Mouse (Mus musculus) ES-E14 (cell line): Measurements from ENCODE around the gene Clip2.

ENCODE experiments used
- CHD2 ChIP-seq: IDR thresholded peaks from 2 replicates; pipeline ENCODE4 v1.6.1; 2014; ENCODE audit warnings: mild to moderate bottlenecking, low read depth, low read length, inconsistent platforms
- HCFC1 ChIP-seq: IDR thresholded peaks from 2 replicates; pipeline ENCODE4 v1.6.1; 2012; ENCODE audit warnings: low read length, inconsistent platforms, borderline replicate concordance; ENCODE audit not compliant: insufficient read depth
- MAFK ChIP-seq: IDR thresholded peaks from 2 replicates; pipeline ENCODE4 v1.6.1; 2014; ENCODE audit warnings: mild to moderate bottlenecking, low read depth, low read length, inconsistent platforms; ENCODE audit not compliant: insufficient read depth
- ZC3H11A ChIP-seq: IDR thresholded peaks from 2 replicates; pipeline ENCODE4 v1.6.1; 2012; ENCODE audit warnings: low read depth, mild to moderate bottlenecking, inconsistent platforms, low read length, borderline replicate concordance

DNA sequence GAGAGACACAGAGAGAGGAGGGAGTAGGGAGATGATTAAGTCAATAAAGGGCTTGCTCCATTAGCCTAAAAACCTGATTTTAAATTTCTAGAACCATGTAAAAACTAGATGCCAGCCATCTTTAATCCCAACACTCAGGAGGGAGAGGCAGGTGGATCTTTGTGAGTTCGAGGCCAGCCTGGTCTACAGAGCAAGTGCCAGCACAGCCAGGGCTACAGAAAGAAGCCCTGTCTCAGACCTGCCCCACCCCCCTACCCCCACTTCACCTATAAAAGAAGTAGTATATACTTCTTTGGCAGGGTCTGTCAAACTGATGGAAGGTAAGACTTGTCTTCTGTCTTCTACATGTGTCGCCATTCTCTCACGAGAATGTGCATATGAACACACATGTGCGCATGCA is 91.7 kb downstream of the Clip2 start:
- no peak for TF ChIP-seq MAFK
- no peak for TF ChIP-seq HCFC1
- no peak for TF ChIP-seq ZC3H11A
- no peak for TF ChIP-seq CHD2
